Mouse (Mus musculus): ENCODE measurements around the gene H2afx.

Gene H2afx

DNA sequence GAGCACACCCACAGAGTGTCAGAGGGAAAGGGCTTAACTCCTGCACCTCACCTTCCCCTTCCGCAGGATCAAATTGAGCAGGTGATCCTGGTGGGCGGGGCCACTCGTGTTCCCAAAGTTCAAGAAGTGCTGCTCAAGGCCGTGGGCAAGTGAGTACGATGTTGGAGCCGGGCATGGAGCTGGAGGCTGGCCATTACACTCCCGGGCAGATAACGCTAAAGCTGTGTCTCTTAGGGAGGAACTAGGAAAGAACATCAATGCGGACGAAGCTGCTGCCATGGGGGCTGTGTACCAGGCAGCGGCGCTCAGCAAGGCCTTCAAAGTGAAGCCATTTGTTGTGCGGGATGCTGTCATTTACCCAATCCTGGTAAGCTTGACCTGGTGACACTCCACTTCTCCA lies 50.1 kb downstream of the H2afx start:
- no peak for DNase-seq (ENCODE audit: low spot score)
